Mouse (Mus musculus) liver, adult (tissue): Measurements from ENCODE around the gene Tefm.

Experiments
- GATA4 ChIP-seq: IDR thresholded peaks from 2 replicates; pipeline ENCODE4 v1.6.1; 2014; ENCODE audit warnings: mild to moderate bottlenecking, low read length; ENCODE audit not compliant: insufficient replicate concordance

Gene Tefm

DNA sequence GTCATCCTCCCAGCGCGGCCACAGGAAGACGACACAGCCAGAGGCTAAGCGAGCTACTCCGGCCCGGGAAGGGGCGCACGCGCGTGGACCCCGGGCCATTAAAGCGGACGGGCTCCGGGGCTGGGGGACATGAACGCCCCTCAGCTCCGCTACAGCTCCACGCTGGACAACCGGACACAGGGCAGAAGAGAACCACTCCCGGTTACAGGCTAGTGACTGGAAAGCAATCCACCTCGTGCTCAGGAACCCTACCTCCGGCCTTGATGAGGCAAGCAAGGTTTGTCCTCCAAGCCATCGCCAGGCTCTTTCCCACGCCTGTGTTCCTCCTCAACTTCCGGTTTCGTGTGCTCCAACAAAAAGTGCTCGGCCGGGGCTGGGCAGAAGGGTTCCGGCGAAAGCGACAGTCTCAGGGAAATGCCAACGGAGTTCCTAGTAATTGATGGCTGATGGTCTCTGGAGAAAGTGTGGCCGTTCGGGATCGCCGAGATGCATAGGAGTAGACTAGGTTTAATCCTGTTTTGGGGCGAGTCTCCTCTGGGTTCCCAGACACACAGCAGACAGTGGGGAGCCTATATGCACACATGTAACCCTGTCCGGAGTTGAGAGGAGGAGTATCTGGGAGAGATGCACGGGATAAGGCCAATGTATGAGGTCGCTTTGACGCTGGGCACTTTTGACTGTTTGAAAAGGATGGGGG, at the start of gene Tefm:
Gene Tefm (minus strand): TSS at position 351 of the 697 bp plus-strand sequence.
- no peak for TF ChIP-seq GATA4

DNA sequence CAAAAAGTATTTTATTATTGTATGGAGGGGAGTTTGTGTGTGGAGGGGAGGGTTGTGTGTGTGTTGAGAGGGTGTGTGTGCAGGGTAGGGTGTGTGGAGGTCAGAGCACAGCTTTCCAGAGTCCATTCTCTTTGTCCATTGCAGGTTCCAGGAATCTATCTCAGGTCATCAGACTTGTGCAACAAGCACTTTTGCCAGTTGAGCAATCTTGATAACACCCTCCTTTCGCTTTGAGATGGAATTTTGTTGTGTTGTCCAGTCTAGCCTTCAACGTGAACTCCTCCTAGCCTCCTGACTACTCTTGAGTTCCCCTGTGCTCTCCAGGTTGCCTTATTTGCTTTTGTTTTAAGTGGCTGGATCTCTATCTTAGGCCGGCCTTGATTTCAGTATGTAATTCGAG, 48.3 kb upstream of the Tefm start:
- TF ChIP-seq GATA4, result peak; percentile 95

DNA sequence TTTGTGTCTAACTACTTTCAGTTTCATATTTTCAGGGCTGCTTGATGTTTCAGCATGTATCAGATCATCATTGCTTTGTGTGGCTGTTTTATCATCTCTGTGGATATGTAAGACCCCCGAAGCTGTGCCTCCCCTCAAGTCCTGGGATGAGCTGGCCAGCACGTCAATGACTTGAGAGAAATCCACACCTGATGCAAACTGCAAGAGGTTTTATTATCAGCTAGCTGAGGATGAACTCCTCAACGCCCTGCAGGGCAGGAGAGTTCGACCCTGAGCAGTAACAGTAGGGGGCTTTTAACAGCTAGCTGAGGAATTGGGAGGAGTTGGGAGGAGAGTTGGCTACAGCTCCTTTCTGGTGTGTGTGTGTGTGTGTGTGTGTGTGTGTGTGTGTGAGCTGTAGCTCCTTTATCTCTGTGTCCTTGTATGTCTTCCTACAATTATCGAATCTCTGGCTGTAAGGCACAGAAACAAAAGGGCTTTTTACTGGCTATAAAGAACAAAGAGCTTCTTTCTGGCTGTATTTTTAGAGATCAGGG, 43.5 kb upstream of the Tefm start:
- peak; percentile 35; the same call in 1 of the 2 replicates for TF ChIP-seq GATA4

DNA sequence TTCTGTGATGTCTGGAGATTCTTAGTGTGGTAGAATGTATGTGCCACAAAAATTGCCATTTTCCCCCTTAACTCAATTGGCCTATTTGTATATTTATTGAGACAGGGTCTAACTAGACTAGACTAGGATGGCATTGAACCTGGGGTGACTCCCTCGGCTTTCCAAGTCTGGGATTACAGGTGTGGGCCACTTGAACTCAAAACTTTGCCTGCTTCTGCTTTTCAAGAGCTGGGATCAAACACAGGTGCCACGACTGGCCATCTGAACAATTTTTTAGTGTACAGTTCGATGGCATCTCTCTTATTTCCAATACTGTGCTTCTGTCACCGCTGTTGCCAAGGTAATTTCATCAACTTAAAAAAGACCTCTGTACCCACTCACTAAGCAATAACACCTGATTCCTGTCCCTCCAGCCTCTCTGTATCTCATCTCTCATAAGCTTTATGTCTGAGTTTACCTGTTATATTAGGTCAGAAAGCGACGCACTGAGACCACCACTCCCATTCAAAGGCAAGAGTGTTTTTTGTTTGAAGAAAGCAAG, 42.6 kb upstream of the Tefm start:
- TF ChIP-seq GATA4, result no peak

DNA sequence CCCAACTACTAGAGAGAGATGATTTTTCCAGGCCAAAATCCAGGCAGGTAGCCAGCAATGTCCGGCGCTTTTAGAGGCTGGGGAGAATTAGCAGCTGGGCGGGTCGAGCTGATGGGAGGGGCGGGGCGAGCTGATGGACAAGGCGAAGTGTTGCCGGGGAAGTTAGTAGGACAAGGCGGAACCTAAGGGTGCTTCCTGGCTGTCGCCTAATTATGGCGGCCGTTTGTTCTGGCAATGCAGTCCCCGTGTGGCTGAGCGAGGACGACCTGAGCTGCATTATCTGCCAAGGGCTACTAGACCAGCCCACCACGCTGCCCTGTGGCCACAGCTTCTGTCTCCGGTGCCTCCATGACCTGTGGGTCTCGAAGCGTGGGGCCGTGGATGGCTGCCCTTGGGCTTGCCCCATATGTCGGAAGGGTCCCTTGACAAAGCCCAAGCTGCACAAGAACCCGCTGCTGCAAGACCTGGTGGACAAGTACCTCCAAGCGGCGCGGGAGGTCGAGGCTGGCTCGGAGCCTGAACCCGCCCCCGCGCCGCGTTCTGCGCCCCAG, 41.8 kb upstream of the Tefm start, which contains the start of gene Rnf135:
Gene Rnf135 (plus strand): TSS at position 147 of the 551 bp plus-strand sequence.
- TF ChIP-seq GATA4, result no peak

DNA sequence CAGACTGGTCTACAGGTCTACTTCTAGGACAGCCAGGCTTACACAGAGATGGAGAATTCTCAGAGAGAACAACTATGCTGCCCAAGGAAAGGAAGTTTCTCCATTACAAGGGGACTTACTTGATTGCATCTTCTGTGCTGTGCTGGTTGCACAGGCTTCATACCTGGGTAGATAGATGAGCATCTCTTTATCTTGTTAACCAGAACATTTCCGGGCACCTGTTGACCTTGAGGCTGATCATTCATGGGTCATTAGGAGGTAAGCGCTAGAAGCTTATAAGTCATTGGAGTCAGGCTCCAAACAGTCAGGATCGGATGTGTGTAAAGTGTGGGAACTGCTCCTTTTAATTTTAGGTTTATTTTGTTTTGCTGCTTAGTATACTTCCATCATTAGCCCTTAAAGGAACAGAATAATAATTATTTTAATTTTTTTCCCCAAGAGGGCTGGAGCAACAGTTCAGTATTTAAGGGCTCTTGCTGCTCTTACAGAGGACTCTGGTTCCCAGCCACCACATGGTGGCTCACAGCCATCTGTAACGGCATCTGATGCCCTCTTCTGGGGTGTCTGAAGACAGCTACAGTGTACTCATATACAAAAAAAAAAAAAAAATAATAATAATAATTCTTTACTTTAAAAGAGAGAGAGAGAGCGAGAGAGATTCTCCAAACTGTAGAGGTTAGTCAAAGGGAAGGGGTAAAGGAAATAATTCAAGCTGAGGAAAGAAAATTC, 39.2 kb upstream of the Tefm start:
- no peak for TF ChIP-seq GATA4

DNA sequence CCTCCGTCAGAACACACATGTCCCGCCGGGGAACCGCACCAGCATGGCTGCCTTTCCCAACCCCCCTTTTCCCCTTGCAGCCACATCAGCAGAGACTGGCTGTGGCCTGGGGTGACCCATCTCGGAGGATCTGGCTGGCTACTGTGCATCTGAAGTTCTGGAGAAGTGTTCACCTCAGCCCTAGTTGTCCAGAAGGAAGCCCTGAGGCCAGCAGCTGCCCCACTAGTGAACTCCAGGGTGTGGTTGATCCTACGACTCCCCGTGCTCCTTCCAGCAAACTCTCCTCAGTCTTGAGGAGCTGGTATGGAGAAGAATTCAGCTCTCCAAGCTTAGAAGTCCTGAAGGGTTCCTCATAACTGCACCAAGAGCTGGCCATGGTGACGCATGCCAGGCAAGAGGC, 36.3 kb upstream of the Tefm start:
- TF ChIP-seq GATA4, result no peak

DNA sequence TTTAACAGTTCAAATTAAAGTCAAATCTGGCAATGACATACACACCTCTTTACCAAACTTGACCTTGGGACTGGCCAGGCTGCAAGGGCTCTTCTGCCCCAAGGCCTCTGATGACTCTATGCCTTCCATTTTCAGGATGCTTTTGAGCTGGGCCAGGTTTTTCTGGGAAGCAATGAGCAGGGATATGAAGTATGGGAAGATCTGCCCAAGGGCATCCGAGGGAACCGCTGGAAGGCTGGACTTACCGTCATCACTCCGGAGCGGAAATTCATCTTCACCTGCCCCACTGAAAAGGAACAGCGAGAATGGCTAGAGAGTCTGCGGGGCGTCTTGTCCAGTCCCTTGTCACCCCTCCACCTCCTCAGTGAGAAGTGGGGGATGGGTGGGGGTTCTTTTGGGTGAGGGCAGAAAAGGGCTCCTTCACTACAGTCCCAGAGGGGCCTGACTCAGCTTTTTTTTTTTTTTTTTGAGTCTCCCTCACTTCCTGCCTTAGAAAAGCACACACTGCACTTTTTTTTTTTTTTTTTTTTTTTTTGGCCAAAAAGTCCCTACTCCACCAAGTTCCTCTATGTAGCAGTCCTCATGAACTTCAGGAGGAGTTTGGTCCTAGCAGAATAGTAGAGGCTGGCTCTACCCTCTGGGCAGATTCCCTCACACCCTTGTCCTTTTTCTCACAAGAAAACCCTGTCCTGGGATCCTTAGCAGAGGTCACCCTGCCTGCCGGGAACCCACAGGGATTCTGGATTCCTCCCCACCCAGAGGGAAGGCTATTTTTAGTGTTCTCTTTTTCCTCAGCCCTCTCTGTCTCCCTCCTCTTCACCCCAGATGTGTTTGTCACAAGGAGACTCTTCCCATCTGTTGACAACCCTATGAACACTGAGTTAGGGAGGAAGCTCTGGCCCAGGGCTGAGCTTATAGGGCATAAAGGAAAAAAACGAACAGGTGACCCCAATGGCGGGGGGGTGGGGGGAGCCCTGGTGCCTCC, 35.2 kb upstream of the Tefm start:
- TF ChIP-seq GATA4, result no peak

DNA sequence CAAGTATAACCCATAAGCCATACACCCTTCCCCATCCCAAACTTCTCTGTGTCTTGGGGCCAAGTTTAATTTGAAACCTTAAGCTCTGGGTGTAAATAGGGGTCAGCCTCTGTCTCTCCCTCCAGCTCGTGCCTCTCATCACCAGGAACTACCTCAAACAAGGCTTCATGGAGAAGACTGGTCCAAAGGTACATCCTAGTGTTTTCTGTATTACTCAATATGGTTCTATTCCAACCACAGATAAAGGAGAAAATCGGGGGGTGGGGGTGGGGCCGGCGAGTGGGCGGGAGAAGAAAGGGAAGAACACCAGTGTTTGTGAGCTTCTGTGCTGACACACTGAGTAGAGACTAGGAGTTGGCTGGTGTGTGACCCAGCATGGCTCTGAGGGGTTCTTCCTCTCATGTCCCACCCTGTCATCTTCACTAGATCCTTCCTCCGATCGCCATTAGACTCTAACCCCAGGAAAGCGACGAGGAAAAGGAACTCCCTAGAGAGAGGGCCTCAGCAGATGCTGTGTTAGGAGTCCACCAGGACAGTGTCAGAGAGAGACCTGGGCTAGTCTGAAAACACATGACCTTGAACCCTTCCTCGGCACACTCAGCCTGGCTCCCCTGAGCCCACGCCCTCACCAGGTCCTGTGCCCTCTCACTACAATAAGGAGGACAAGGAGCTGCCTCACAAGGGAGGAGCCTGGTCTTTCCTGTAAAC, 32.1 kb upstream of the Tefm start:
- peak; percentile 30; the same call in 1 of the 2 replicates for TF ChIP-seq GATA4

DNA sequence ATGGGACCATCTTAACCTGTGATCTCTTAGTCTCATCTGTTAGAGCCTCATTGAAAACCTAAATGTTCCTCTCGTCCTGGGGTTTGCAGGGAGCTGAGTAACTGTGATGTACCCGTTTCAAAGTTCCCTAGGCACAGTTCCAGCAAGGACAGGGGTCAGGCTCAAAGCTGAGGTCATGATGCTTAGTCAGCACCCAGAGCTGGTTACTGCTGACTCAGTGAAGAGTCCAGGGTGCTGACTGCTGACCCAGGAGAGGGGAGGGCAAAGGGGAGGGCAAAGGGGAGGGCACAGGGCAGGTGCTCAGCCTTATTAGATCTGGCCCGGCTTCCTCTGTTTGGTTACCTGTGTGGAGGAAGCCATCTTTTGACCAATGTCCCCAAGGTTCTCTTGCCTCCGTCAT, 29.9 kb upstream of the Tefm start:
- peak; percentile 28; the same call in 1 of the 2 replicates for TF ChIP-seq GATA4

DNA sequence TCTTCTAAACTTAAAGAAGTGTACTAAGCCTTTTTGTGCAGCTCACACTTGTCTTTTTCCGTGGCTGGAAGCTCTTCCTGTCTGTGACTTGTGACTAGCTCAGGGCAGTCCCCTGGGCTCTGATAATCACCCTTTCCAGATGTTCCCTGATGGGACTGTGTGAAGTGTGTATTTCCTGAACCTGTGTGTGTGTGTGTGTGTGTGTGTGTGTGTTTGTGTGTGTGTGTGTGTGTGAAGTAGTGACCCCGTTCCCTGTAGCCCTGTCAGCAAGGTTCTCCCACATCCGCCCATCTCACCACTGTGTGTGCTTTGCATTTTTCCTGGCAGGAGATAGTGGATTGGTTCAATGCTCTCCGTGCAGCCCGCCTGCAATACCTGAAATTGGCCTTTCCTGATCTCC, 28.4 kb upstream of the Tefm start:
- peak; percentile 46; the same call in 1 of the 2 replicates for TF ChIP-seq GATA4

DNA sequence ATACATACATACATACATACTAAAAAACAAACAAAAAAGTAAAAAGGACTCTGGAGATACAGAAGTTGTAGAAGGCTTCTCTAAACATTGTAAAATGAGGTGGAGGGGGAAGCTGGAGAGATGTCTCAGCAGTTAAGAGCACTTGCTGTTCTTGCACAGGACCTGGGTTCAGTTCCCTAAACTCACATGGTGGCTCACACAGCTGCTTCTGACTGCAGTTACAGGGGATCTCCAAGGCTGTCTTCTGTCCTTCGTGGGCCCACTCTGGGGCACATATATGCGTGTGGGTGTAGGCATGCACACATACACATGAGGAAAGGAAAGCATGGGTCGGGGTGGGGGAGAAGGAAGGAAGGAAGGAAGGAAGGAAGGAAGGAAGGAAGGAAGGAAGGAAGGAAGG, 27.7 kb upstream of the Tefm start:
- TF ChIP-seq GATA4, result no peak

DNA sequence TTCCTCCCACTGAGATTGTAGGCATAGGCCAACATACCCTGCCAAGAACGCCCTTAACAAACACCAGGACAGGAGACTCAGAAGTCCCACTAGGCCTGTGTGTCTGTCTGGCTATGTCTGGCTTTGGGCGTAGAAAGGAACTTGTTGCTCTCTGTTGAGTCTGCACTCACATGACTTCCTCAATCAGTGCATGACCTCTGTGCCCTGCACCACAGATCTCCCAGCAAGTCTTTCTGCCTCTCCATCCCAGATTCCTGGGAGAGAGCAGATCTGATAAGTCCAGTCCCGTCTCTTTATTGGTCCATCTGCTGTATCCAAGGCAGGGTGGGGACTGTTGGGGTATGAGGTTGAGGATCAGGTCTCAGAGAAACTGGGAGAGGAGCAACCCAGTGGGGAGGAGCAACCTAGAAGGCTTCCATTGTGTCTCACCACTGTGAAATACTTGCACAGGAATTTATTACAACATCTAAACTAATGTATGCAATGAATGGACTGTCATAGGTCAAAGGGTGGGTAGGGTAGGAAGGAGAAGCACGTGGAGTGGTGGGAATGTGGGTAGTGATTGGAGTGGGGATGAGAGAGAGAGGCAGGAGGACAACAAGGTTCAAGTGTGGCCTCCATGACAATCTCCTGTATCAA, 26.8 kb upstream of the Tefm start:
- no peak for TF ChIP-seq GATA4
